Mouse (Mus musculus): ENCODE measurements around the gene Mrps15. TPM values are rescaled to one million over a fixed set of nuclear protein-coding genes. Genes with fewer than 3 reads are reported as not detected.
"Not testable (repeated sequence)": the region's sequence is repeated elsewhere in the genome, so short reads cannot be mapped to it uniquely, and the experiment has no call there.

Gene Mrps15
- polyA plus RNA-seq, 1 experiment from 2014 or later, result 138 TPM

- Histone ChIP-seq H3K36me3 (no peaks in the 10 kb centered on the region), H3K9ac (no peak overlapping the region), H3K4me2 (no peak overlapping the region), H3K27ac (no peak overlapping the region), H3K4me1 (peaks cover 23% of the 10 kb centered on the region), H3K9me3 (replicated peaks) (no peaks in the 10 kb centered on the region), H3K27me3 (replicated peaks) (no peaks in the 10 kb centered on the region), H3K4me3 (no peak overlapping the region)
- ATAC-seq, result no peak
- WGBS (ENCODE audit: insufficient replicate concordance), result 41% methylated on average over 9 of the region's 9 CpGs
These were observed 36.3 kb downstream of the Mrps15 start for GRCm38 (mm10) chr4:126083021-126083420.

- peaks cover 23% of the 10 kb centered on the region for H3K4me1 ChIP-seq
- H3K27ac ChIP-seq, result no peak overlapping the region
- H3K36me3 ChIP-seq, result no peaks in the 10 kb centered on the region
- no peak overlapping the region for H3K4me3 ChIP-seq
- ATAC-seq, result no peak
- no peak overlapping the region for H3K9ac ChIP-seq
- no peaks in the 10 kb centered on the region for H3K27me3 ChIP-seq (replicated peaks)
- H3K9me3 ChIP-seq (replicated peaks), result no peaks in the 10 kb centered on the region
- 68% methylated on average over 8 of the region's 8 CpGs for WGBS (ENCODE audit: insufficient replicate concordance)
- no peak overlapping the region for H3K4me2 ChIP-seq
These were observed 37.7 kb downstream of the Mrps15 start for GRCm38 (mm10) chr4:126084382-126084781.

GRCm38 (mm10) chr4:126085996-126086576, 39.4 kb downstream of the Mrps15 start:
- Histone ChIP-seq H3K4me2 (no peak overlapping the region), H3K27me3 (replicated peaks) (no peaks in the 10 kb centered on the region), H3K36me3 (no peaks in the 10 kb centered on the region), H3K9ac (no peak overlapping the region), H3K27ac (no peak overlapping the region), H3K4me3 (no peak overlapping the region), H3K4me1 (peaks cover 32% of the 10 kb centered on the region), H3K9me3 (replicated peaks) (no peaks in the 10 kb centered on the region)
- 21% methylated on average over 7 of the region's 7 CpGs for WGBS (ENCODE audit: insufficient replicate concordance)
- peak; percentile 73 for ATAC-seq

GRCm38 (mm10) chr4:126090101-126090847, 43.5 kb downstream of the Mrps15 start:
- H3K27ac ChIP-seq, result no peak overlapping the region
- no peaks in the 10 kb centered on the region for H3K27me3 ChIP-seq (replicated peaks)
- peak; percentile 25; the same call in 1 of the 2 replicates for ATAC-seq
- H3K4me3 ChIP-seq, result no peak overlapping the region
- WGBS (ENCODE audit: insufficient replicate concordance), result 47% methylated on average over 7 of the region's 7 CpGs
- no peaks in the 10 kb centered on the region for H3K9me3 ChIP-seq (replicated peaks)
- H3K9ac ChIP-seq, result no peak overlapping the region
- no peaks in the 10 kb centered on the region for H3K36me3 ChIP-seq
- H3K4me1 ChIP-seq, result peaks cover 18% of the 10 kb centered on the region
- H3K4me2 ChIP-seq, result no peak overlapping the region

- H3K4me2 ChIP-seq, result no peak overlapping the region
- H3K4me3 ChIP-seq, result no peak overlapping the region
- H3K27me3 ChIP-seq (replicated peaks), result no peaks in the 10 kb centered on the region
- WGBS (ENCODE audit: insufficient replicate concordance), result 53% methylated on average over 4 of the region's 4 CpGs
- peaks cover 18% of the 10 kb centered on the region for H3K4me1 ChIP-seq
- H3K9ac ChIP-seq, result no peak overlapping the region
- no peak overlapping the region for H3K27ac ChIP-seq
- no peaks in the 10 kb centered on the region for H3K9me3 ChIP-seq (replicated peaks)
- no peaks in the 10 kb centered on the region for H3K36me3 ChIP-seq
- no peak for ATAC-seq
These were observed 44.1 kb downstream of the Mrps15 start for GRCm38 (mm10) chr4:126090848-126091124.

- ATAC-seq, result no peak
- Histone ChIP-seq H3K9me3 (replicated peaks) (no peaks in the 10 kb centered on the region), H3K27ac (no peak overlapping the region), H3K36me3 (no peaks in the 10 kb centered on the region), H3K4me1 (peaks cover 19% of the 10 kb centered on the region), H3K9ac (no peak overlapping the region), H3K4me3 (no peak overlapping the region), H3K4me2 (no peak overlapping the region), H3K27me3 (replicated peaks) (no peaks in the 10 kb centered on the region)
- WGBS (ENCODE audit: insufficient replicate concordance), result 77% methylated on average over 8 of the region's 8 CpGs
These were observed 45.1 kb downstream of the Mrps15 start for GRCm38 (mm10) chr4:126091873-126092272.

GRCm38 (mm10) chr4:126095622-126096430, 49.1 kb downstream of the Mrps15 start:
- Histone ChIP-seq H3K4me1 (peaks cover 42% of the 10 kb centered on the region), H3K36me3 (peaks cover 13% of the 10 kb centered on the region), H3K9ac (peak overlapping the region; percentile 80; the same call in 1 of the 2 replicates), H3K4me2 (peak overlapping the region; percentile 87), H3K4me3 (peak overlapping the region; percentile 72)
- not testable (repeated sequence) for ATAC-seq; H3K27ac ChIP-seq; H3K27me3 ChIP-seq (replicated peaks); H3K9me3 ChIP-seq (replicated peaks)
- 49% methylated on average over 14 of the region's 14 CpGs for WGBS (ENCODE audit: insufficient replicate concordance)

- Histone ChIP-seq H3K27ac (peak within 1 kb of the TSS; percentile 77), H3K9ac (peak within 1 kb of the TSS; percentile 80), H3K4me1 (peaks cover 49% of the 10 kb centered on the region), H3K4me3 (peak within 1 kb of the TSS; percentile 72), H3K27me3 (replicated peaks) (no peaks in the 10 kb centered on the region), H3K9me3 (replicated peaks) (no peaks in the 10 kb centered on the region), H3K36me3 (peaks cover 13% of the 10 kb centered on the region), H3K4me2 (peak within 1 kb of the TSS; percentile 87)
- 1% methylated on average over 36 of the region's 37 CpGs for WGBS (ENCODE audit: insufficient replicate concordance)
- ATAC-seq, result peak; percentile 98
These were observed 49.9 kb downstream of the Mrps15 start, which contains the start of gene Lsm10 for GRCm38 (mm10) chr4:126096464-126097111. TSS of gene Lsm10 (plus strand) at chr4:126096623.

GRCm38 (mm10) chr4:126097711-126098253, 51.1 kb downstream of the Mrps15 start:
- Histone ChIP-seq H3K27me3 (replicated peaks) (no peaks in the 10 kb centered on the region), H3K4me2 (peak overlapping the region; percentile 87), H3K9ac (0 out of 2 replicates have a peak overlapping the region, but pooled peaks have one; percentile 80), H3K36me3 (peaks cover 13% of the 10 kb centered on the region), H3K4me1 (peaks cover 61% of the 10 kb centered on the region), H3K9me3 (replicated peaks) (no peaks in the 10 kb centered on the region), H3K4me3 (peak overlapping the region; percentile 72; the same call in 1 of the 2 replicates), H3K27ac (peak overlapping the region; percentile 77)
- 91% methylated on average over 20 of the region's 20 CpGs for WGBS (ENCODE audit: insufficient replicate concordance)
- ATAC-seq, result no peak

GRCm38 (mm10) chr4:126099365-126099764, 52.6 kb downstream of the Mrps15 start:
- Histone ChIP-seq H3K4me3 (peak overlapping the region; percentile 4; the same call in 1 of the 2 replicates), H3K27me3 (replicated peaks) (no peaks in the 10 kb centered on the region), H3K9me3 (replicated peaks) (no peaks in the 10 kb centered on the region), H3K4me2 (peak overlapping the region; percentile 57), H3K9ac (peak overlapping the region; percentile 43), H3K27ac (peak overlapping the region; percentile 99), H3K36me3 (peaks cover 13% of the 10 kb centered on the region), H3K4me1 (peaks cover 68% of the 10 kb centered on the region)
- ATAC-seq, result 0 out of 2 replicates have a peak, but pooled peaks have one; percentile 27
- 57% methylated on average over 3 of the region's 3 CpGs for WGBS (ENCODE audit: insufficient replicate concordance)

GRCm38 (mm10) chr4:126100764-126101163, 54.0 kb downstream of the Mrps15 start:
- Histone ChIP-seq H3K27ac (peak overlapping the region; percentile 99), H3K4me3 (no peak overlapping the region), H3K4me1 (peaks cover 82% of the 10 kb centered on the region), H3K27me3 (replicated peaks) (no peaks in the 10 kb centered on the region), H3K4me2 (no peak overlapping the region), H3K36me3 (peaks cover 13% of the 10 kb centered on the region), H3K9me3 (replicated peaks) (no peaks in the 10 kb centered on the region), H3K9ac (no peak overlapping the region)
- no peak for ATAC-seq
- WGBS (ENCODE audit: insufficient replicate concordance), result 78% methylated on average over 3 of the region's 3 CpGs
